Mouse (Mus musculus): Measurements from ENCODE around the gene Oas3. TPM values are rescaled to one million over a fixed set of nuclear protein-coding genes. Genes with fewer than 3 reads are reported as not detected.
A peak's percentile ranks its signal among the peaks of the same experiment; 100 is the strongest.

Gene Oas3
- total RNA-seq, 1 experiment = 1.6 TPM

DNA sequence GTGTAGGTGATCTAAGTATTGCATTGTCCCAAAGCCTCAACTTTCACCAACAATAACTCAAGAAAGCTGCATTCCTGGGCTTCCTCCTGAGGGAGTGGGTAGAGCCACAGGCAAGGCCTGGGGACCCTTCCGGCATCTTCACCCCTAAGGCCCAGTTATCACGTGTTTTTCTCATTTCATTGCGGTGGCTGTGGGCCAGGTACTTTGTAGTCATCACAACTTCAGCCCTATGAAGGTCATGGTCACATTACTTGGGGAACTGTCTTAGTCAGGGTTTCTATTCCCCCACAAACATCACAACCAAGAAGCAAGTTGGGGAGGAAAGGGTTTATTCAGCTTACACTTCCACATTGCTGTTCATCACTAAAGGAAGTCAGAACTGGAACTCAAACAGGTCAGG is 24.7 kb downstream of the Oas3 start:
- H3K36me3 ChIP-seq (ENCODE audit: control insufficient read depth, insufficient read depth, low read length, poor library complexity, severe bottlenecking) = no peaks in the 10 kb centered on the region
- peaks cover 2 to 6% of the 10 kb centered on the region in 2 experiments; a peak in 3 of 4 replicates for H3K4me1 ChIP-seq (ENCODE audit: control insufficient read depth in 2 of 2, insufficient read depth in 2 of 2, low read length in 2 of 2, poor library complexity in 1 of 2)
- no peaks in the 10 kb centered on the region for H3K9me3 ChIP-seq (ENCODE audit: control insufficient read depth, insufficient read depth, low read depth, low read length)
- in situ Hi-C loops (cut with MboI; ENCODE audit: low sequenced_read_pairs in 2 of 2, unreplicated experiment in 2 of 2) = no loop called here
- H3K4me3 ChIP-seq (ENCODE audit: insufficient read depth in 1 of 2, low read depth in 1 of 2, low read length in 2 of 2, poor library complexity in 1 of 2, severe bottlenecking in 1 of 2) = no peak overlapping the region
- no peak for TF ChIP-seq HCFC1 (IDR thresholded peaks at IDR 0.05; ENCODE audit: borderline replicate concordance, insufficient read depth, low read length)
- no peak for TF ChIP-seq ZNF384 (IDR thresholded peaks at IDR 0.05; ENCODE audit: low read depth, low read length)
- TF ChIP-seq CHD2 (IDR thresholded peaks at IDR 0.05; ENCODE audit: low read depth, low read length) = no peak
- no peak for TF ChIP-seq MAFK (IDR thresholded peaks at IDR 0.05; ENCODE audit: insufficient read depth, low read depth, low read length)
- TF ChIP-seq ZC3H11A (IDR thresholded peaks at IDR 0.05; ENCODE audit: borderline replicate concordance, low read depth, low read length) = no peak
- H3K9ac ChIP-seq (ENCODE audit: insufficient read depth, low read depth, low read length, poor library complexity, severe bottlenecking) = no peak overlapping the region
- no peak for DNase-seq (ENCODE audit: low read depth, low spot score)
- H3K27ac ChIP-seq (ENCODE audit: insufficient read depth, low read depth, low read length, poor library complexity, severe bottlenecking) = no peak overlapping the region

DNA sequence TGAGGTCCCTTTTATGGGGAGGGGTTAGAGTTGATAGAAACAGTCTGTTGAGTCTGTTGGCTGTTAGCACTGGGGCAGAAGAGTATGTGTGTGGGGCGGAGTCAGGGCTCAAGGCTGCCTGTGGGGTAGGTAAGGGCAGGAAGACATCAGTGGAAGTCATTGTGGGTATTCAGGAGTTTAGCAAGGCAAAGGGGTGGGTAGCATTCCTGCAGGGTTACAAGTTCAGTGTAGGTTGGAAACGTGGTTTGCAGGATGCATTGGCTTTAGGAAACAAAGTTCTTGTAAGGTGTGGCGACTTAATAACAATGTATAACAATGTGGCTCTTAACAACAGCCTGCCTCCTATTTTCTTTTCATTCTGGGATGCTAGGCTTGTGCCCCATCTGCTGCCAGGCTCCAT is 26.3 kb downstream of the Oas3 start:
- Histone ChIP-seq H3K4me1 (ENCODE audit: control insufficient read depth in 2 of 2, insufficient read depth in 2 of 2, low read length in 2 of 2, poor library complexity in 1 of 2) (peaks cover 2 to 6% of the 10 kb centered on the region in 2 experiments; a peak in 3 of 4 replicates), H3K9ac (ENCODE audit: insufficient read depth, low read depth, low read length, poor library complexity, severe bottlenecking) (no peak overlapping the region), H3K4me3 (ENCODE audit: insufficient read depth in 1 of 2, low read depth in 1 of 2, low read length in 2 of 2, poor library complexity in 1 of 2, severe bottlenecking in 1 of 2) (no peak overlapping the region), H3K27ac (ENCODE audit: insufficient read depth, low read depth, low read length, poor library complexity, severe bottlenecking) (no peak overlapping the region), H3K9me3 (ENCODE audit: control insufficient read depth, insufficient read depth, low read depth, low read length) (no peaks in the 10 kb centered on the region), H3K36me3 (ENCODE audit: control insufficient read depth, insufficient read depth, low read length, poor library complexity, severe bottlenecking) (no peaks in the 10 kb centered on the region)
- TF ChIP-seq ZC3H11A (IDR thresholded peaks at IDR 0.05; ENCODE audit: borderline replicate concordance, low read depth, low read length) = no peak
- TF ChIP-seq MAFK (IDR thresholded peaks at IDR 0.05; ENCODE audit: insufficient read depth, low read depth, low read length) = no peak
- no peak for TF ChIP-seq CHD2 (IDR thresholded peaks at IDR 0.05; ENCODE audit: low read depth, low read length)
- TF ChIP-seq ZNF384 (IDR thresholded peaks at IDR 0.05; ENCODE audit: low read depth, low read length) = no peak
- no peak for TF ChIP-seq HCFC1 (IDR thresholded peaks at IDR 0.05; ENCODE audit: borderline replicate concordance, insufficient read depth, low read length)
- no peak for DNase-seq (ENCODE audit: low read depth, low spot score)
- in situ Hi-C loops (cut with MboI; ENCODE audit: low sequenced_read_pairs in 2 of 2, unreplicated experiment in 2 of 2) = no loop called here

- TF ChIP-seq ZC3H11A (IDR thresholded peaks at IDR 0.05; ENCODE audit: borderline replicate concordance, low read depth, low read length) (no peak), ZNF384 (IDR thresholded peaks at IDR 0.05; ENCODE audit: low read depth, low read length) (no peak), HCFC1 (IDR thresholded peaks at IDR 0.05; ENCODE audit: borderline replicate concordance, insufficient read depth, low read length) (no peak), CHD2 (IDR thresholded peaks at IDR 0.05; ENCODE audit: low read depth, low read length) (no peak), MAFK (IDR thresholded peaks at IDR 0.05; ENCODE audit: insufficient read depth, low read depth, low read length) (no peak)
- no peak for DNase-seq (ENCODE audit: low read depth, low spot score)
- Histone ChIP-seq H3K9ac (ENCODE audit: insufficient read depth, low read depth, low read length, poor library complexity, severe bottlenecking) (no peak within 1 kb of the TSS), H3K9me3 (ENCODE audit: control insufficient read depth, insufficient read depth, low read depth, low read length) (no peaks in the 10 kb centered on the region), H3K36me3 (ENCODE audit: control insufficient read depth, insufficient read depth, low read length, poor library complexity, severe bottlenecking) (no peaks in the 10 kb centered on the region), H3K4me1 (ENCODE audit: control insufficient read depth in 2 of 2, insufficient read depth in 2 of 2, low read length in 2 of 2, poor library complexity in 1 of 2) (peaks cover 2 to 6% of the 10 kb centered on the region in 2 experiments; a peak in 3 of 4 replicates), H3K4me3 (ENCODE audit: insufficient read depth in 1 of 2, low read depth in 1 of 2, low read length in 2 of 2, poor library complexity in 1 of 2, severe bottlenecking in 1 of 2) (no peak within 1 kb of the TSS), H3K27ac (ENCODE audit: insufficient read depth, low read depth, low read length, poor library complexity, severe bottlenecking) (no peak within 1 kb of the TSS; the same call in 1 of the 2 replicates)
- in situ Hi-C loops (cut with MboI; ENCODE audit: low sequenced_read_pairs in 2 of 2, unreplicated experiment in 2 of 2) = no loop called here
These were observed 27.8 kb downstream of the Oas3 start, which contains the start of gene Oas2 for GRCm38 (mm10) chr5:120749688-120750087. Gene Oas2 (minus strand): TSS chr5:120749853.

DNA sequence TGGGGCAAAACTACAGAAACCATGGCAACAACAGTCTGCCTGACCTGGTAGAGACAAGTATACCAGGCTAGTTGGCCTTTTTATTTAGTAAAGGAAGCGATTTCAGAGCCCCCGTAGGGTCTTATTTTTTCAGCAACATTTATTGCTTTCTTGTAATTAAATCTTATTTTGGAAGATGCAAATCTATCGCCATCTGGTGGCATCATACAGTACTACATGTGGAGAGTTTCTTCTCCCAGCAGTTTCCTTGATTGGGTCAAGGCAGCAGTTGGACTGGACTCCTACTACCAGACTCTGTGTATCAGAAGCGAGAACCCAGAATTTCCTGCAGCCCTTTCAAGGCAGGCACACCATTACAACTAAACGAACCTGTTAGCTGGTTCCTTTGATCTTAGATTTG is 31.0 kb downstream of the Oas3 start:
- Histone ChIP-seq H3K4me3 (ENCODE audit: insufficient read depth in 1 of 2, low read depth in 1 of 2, low read length in 2 of 2, poor library complexity in 1 of 2, severe bottlenecking in 1 of 2) (no peak overlapping the region), H3K9ac (ENCODE audit: insufficient read depth, low read depth, low read length, poor library complexity, severe bottlenecking) (no peak overlapping the region), H3K4me1 (ENCODE audit: control insufficient read depth in 2 of 2, insufficient read depth in 2 of 2, low read length in 2 of 2, poor library complexity in 1 of 2) (peaks cover 0 to 2% of the 10 kb centered on the region in 2 experiments; a peak in 3 of 4 replicates), H3K27ac (ENCODE audit: insufficient read depth, low read depth, low read length, poor library complexity, severe bottlenecking) (no peak overlapping the region), H3K36me3 (ENCODE audit: control insufficient read depth, insufficient read depth, low read length, poor library complexity, severe bottlenecking) (no peaks in the 10 kb centered on the region), H3K9me3 (ENCODE audit: control insufficient read depth, insufficient read depth, low read depth, low read length) (no peaks in the 10 kb centered on the region)
- no peak for DNase-seq (ENCODE audit: low read depth, low spot score)
- in situ Hi-C loops (cut with MboI; ENCODE audit: low sequenced_read_pairs in 2 of 2, unreplicated experiment in 2 of 2) = no loop called here
- TF ChIP-seq ZC3H11A (IDR thresholded peaks at IDR 0.05; ENCODE audit: borderline replicate concordance, low read depth, low read length) (peak; percentile 34; the same call in 1 of the 2 replicates), CHD2 (IDR thresholded peaks at IDR 0.05; ENCODE audit: low read depth, low read length) (no peak), ZNF384 (IDR thresholded peaks at IDR 0.05; ENCODE audit: low read depth, low read length) (no peak)

DNA sequence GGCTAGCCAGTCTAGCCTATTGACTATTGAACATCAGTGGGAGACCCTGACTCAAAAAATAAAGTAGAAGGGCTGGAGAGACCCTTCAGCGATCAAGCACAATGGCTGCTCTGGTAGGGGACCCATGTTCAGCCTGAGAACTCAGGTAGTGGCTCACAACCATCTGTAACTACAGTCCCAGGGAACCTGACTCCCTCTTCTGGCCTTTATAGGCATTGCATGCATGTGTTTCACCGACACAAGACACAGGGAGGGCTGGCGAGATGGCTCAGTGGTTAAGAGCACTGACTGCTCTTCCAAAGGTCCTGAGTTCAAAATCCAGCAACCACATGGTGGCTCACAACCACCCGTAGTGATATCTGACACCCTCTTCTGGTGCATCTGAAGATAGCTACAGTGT is 35.3 kb downstream of the Oas3 start:
- Histone ChIP-seq H3K9me3 (ENCODE audit: control insufficient read depth, insufficient read depth, low read depth, low read length) (no peaks in the 10 kb centered on the region), H3K9ac (ENCODE audit: insufficient read depth, low read depth, low read length, poor library complexity, severe bottlenecking) (no peak overlapping the region), H3K4me3 (ENCODE audit: insufficient read depth in 1 of 2, low read depth in 1 of 2, low read length in 2 of 2, poor library complexity in 1 of 2, severe bottlenecking in 1 of 2) (no peak overlapping the region), H3K36me3 (ENCODE audit: control insufficient read depth, insufficient read depth, low read length, poor library complexity, severe bottlenecking) (no peaks in the 10 kb centered on the region), H3K4me1 (ENCODE audit: control insufficient read depth in 2 of 2, insufficient read depth in 2 of 2, low read length in 2 of 2, poor library complexity in 1 of 2) (peaks cover 0 to 6% of the 10 kb centered on the region in 2 experiments; a peak in 2 of 4 replicates), H3K27ac (ENCODE audit: insufficient read depth, low read depth, low read length, poor library complexity, severe bottlenecking) (no peak overlapping the region)
- DNase-seq (ENCODE audit: low read depth, low spot score) = peak; percentile 81
- TF ChIP-seq CHD2 (IDR thresholded peaks at IDR 0.05; ENCODE audit: low read depth, low read length) = no peak
- TF ChIP-seq ZNF384 (IDR thresholded peaks at IDR 0.05; ENCODE audit: low read depth, low read length) = no peak
- no peak; the same call in 1 of the 2 replicates for TF ChIP-seq ZC3H11A (IDR thresholded peaks at IDR 0.05; ENCODE audit: borderline replicate concordance, low read depth, low read length)
- no peak for TF ChIP-seq MAFK (IDR thresholded peaks at IDR 0.05; ENCODE audit: insufficient read depth, low read depth, low read length)
- no peak for TF ChIP-seq HCFC1 (IDR thresholded peaks at IDR 0.05; ENCODE audit: borderline replicate concordance, insufficient read depth, low read length)
- in situ Hi-C loops (cut with MboI; ENCODE audit: low sequenced_read_pairs in 2 of 2, unreplicated experiment in 2 of 2) = no loop called here

Data from ES-E14 (cell line).